Mouse (Mus musculus) heart, embryonic 16.5 days (tissue): ENCODE data around the gene Anapc2. TPM values are rescaled to one million over a fixed set of nuclear protein-coding genes. Genes with fewer than 3 reads are reported as not detected.
"Not testable (repeated sequence)": the region's sequence is repeated elsewhere in the genome, so short reads cannot be mapped to it uniquely, and the experiment has no call there.

Experiments used
- ATAC-seq: fragments of 200-750 bp; cut with Nextera tagmentation; replicated peaks from 2 replicates; pipeline ENCODE4 v1.8.0; 2017; ENCODE audit warnings: moderate number of reproducible peaks; ENCODE audit not compliant: insufficient read depth, low FRiP score; ENCODE audit errors: extremely low read depth
- H3K27ac ChIP-seq: fragments of 300-500 bp; sonication (generic); 2 replicates; pipeline ENCODE4 v1.5.1; 2014; ENCODE audit warnings: mild to moderate bottlenecking, low read length, control low read depth, moderate library complexity
- H3K27me3 ChIP-seq: fragments of 300-500 bp; sonication (generic); 2 replicates; pipeline ENCODE4 v1.6.1; 2014; ENCODE audit warnings: low read length, mixed read lengths; ENCODE audit not compliant: control insufficient read depth, insufficient read depth
- H3K36me3 ChIP-seq: fragments of 300-500 bp; sonication (generic); 2 replicates; pipeline ENCODE4 v1.6.1; 2014; ENCODE audit not compliant: control insufficient read depth, insufficient read depth
- H3K4me1 ChIP-seq: fragments of 300-500 bp; sonication (generic); 2 replicates; pipeline ENCODE4 v1.6.1; 2014; ENCODE audit warnings: low read length, mixed read lengths; ENCODE audit not compliant: control insufficient read depth, insufficient read depth
- H3K4me2 ChIP-seq: fragments of 300-500 bp; sonication (generic); 2 replicates; pipeline ENCODE4 v1.6.1; 2014; ENCODE audit warnings: low read depth, mild to moderate bottlenecking, control low read depth, low read length
- H3K4me3 ChIP-seq: fragments of 300-500 bp; sonication (generic); 2 replicates; pipeline ENCODE4 v1.5.1; 2014; ENCODE audit warnings: mild to moderate bottlenecking, control low read depth, low read length
- H3K9ac ChIP-seq: fragments of 300-500 bp; sonication (generic); 2 replicates; pipeline ENCODE4 v1.6.1; 2014; ENCODE audit warnings: low read length, control low read depth
- H3K9me3 ChIP-seq: fragments of 300-500 bp; sonication (generic); replicated peaks from 2 replicates; pipeline ENCODE4 v1.6.1; 2016; ENCODE audit warnings: low read length; ENCODE audit not compliant: control insufficient read depth
- WGBS: fragments of 180-500 bp; shearing (Covaris S2); extraction: QIAGEN DNeasy Blood & Tissue Kit; methylation state at CpG from one replicate; pipeline ENCODE4 v1.1.7; 2014; 5-methylcytosine and 5-hydroxymethylcytosine counted together
- polyA plus RNA-seq: library from polyadenylated mRNA; unstranded; fragments of >200 nt; fragmentation: Nextera tagmentation; extraction: Ambion mirVana; gene quantifications from 2 replicates; pipeline ENCODE4 v1.2.1, GENCODE M21; 2015

Anapc2 gene
- polyA plus RNA-seq, 1 experiment from 2014 or later, result 80.5 TPM

DNA sequence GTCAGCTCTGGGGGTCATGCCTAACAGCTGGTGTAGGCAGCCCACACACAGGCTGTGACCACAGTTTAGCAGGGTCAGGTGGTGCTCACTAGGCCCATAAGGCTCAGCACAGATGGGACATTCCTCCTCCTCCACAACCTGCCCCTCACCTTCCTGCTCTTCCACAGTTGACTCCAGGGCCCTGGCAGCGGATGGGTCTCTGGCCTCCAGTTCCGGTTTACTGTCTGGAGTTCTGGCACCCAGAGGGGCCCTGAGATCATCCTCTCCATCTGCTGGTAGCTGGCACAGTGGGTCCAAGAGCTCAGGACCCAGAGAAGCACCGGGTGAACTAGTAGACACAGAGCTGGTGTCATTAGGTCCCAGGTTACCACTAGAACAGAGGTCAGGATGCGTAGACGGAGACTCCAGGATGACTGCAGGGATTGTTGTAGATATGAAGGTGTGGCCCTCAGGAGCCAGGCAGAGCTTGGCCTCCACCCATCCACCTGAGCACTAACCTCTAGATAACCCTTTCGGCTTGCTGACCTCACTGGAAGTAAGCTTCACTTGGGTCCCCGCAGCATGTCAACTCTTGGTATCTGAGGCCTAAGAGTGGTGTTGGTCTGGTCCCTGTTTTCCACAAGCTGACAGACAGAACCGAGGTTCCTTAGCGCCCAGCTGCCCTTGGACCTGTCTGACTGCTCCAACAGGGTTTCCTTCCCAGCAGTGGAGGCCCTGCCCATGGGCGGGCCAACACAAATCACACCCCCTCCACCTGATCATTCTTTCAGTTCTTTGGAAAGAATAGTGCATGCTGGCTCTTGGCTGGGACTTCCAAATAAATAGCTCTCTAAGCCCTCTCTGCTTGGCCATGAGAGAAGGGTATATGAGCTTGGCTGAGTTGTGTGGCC lies 25.9 kb upstream of the Anapc2 start, which contains the start of gene AL732309.1:
Gene AL732309.1, minus strand, starts transcription at position 681 of the 890 bp plus-strand sequence.
- H3K4me1 ChIP-seq, result peaks cover 7% of the 10 kb centered on the region
- peaks cover 12% of the 10 kb centered on the region; the same call in 1 of the 2 replicates for H3K27me3 ChIP-seq
- peaks cover 15% of the 10 kb centered on the region for H3K36me3 ChIP-seq
- H3K27ac ChIP-seq, result no peak within 1 kb of the TSS
- H3K9ac ChIP-seq, result no peak within 1 kb of the TSS
- H3K4me3 ChIP-seq, result no peak within 1 kb of the TSS
- no peak for ATAC-seq
- WGBS, result 86% methylated on average over 10 of the region's 10 CpGs
- no peak within 1 kb of the TSS for H3K4me2 ChIP-seq
- H3K9me3 ChIP-seq, result no peaks in the 10 kb centered on the region

DNA sequence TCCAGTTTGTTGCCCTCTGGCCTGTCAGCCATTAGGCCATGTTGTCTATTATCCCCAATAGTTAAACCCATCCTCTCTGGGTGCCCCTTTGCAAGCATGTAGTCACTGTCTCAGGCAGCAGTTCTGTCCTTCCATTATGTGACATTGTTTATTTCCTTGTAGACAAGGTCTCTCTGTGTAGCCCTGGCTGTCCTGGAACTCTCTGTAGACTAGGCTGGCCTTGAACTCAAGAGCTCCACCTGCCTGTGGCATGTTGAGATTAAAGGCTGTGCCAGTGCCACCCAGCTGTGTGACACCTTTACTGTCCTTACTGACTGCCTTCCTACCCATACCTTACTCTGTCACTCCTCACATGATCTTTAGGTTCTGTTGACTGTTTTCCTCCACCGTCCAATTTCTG lies 19.9 kb upstream of the Anapc2 start:
- 88% methylated on average over 1 of the region's 1 CpGs for WGBS
- no peak for ATAC-seq
- Histone ChIP-seq H3K4me3 (no peak overlapping the region), H3K9me3 (no peaks in the 10 kb centered on the region), H3K36me3 (peaks cover 14% of the 10 kb centered on the region), H3K27me3 (no peaks in the 10 kb centered on the region), H3K9ac (no peak overlapping the region), H3K27ac (no peak overlapping the region), H3K4me1 (peaks cover 13% of the 10 kb centered on the region), H3K4me2 (no peak overlapping the region)

DNA sequence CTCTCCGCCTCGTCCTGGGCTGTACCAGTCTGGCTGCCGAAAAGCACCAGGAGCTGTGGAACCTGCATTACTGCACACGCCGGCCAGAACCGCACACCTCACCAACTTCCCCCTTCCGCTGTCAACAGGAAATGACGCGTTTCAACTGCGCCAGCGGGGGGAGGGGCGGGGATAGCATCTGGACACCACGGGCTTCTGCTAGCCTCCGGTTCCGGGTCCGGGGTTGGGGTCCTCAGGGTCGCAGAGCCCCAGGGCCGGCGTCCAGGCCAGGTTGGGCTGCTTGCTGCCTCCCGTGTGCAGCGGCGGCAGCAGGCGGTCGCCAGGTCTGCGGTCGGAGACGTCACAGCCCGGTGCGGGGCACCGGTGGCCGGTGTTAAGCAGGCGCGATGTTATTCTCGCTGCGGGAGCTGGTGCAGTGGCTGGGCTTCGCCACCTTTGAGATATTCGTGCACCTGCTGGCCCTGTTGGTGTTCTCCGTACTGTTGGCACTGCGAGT lies 16.9 kb upstream of the Anapc2 start, which contains the start of gene Tmem203:
Gene Tmem203, plus strand, starts transcription at position 156 of the 496 bp plus-strand sequence.
- peak within 1 kb of the TSS; percentile 68 for H3K27ac ChIP-seq
- peaks cover 13% of the 10 kb centered on the region for H3K4me1 ChIP-seq
- peak; percentile 80 for ATAC-seq
- H3K27me3 ChIP-seq, result no peaks in the 10 kb centered on the region
- H3K9me3 ChIP-seq, result no peaks in the 10 kb centered on the region
- H3K4me2 ChIP-seq, result peak within 1 kb of the TSS; percentile 97
- peak within 1 kb of the TSS; percentile 87 for H3K9ac ChIP-seq
- H3K4me3 ChIP-seq, result peak within 1 kb of the TSS; percentile 100
- WGBS, result under 1% methylated on average over 39 of the region's 39 CpGs
- peaks cover 6% of the 10 kb centered on the region; the same call in 1 of the 2 replicates for H3K36me3 ChIP-seq

GRCm38 (mm10) chr2:25256443-25257109 lies 15.7 kb upstream of the Anapc2 start:
- 53% methylated on average over 11 of the region's 12 CpGs for WGBS
- not testable (repeated sequence) for H3K27me3 ChIP-seq, ATAC-seq, H3K36me3 ChIP-seq, H3K27ac ChIP-seq, H3K9me3 ChIP-seq
- Histone ChIP-seq H3K4me1 (peaks cover 13% of the 10 kb centered on the region), H3K4me3 (peak overlapping the region; percentile 100), H3K4me2 (peak overlapping the region; percentile 97), H3K9ac (peak overlapping the region; percentile 87)

DNA sequence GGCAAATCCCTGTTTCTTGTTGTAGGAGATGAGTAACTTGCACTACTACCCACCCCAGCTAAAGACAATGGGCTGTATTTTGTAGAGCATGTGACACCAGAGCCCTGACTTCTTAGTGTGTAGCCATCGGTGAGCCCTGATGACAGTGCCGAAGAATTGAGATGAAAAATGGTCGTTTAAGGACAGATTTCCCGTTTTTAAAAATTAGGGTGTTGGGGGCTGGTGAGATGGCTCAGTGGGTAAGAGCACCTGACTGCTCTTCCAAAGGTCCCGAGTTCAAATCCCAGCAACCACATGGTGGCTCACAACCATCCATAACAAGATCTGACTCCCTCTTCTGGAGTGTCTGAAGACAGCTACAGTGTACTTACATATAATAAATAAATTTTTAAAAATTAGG lies 15.0 kb upstream of the Anapc2 start:
- not testable (repeated sequence) for H3K4me2 ChIP-seq, H3K27me3 ChIP-seq, H3K9me3 ChIP-seq, H3K4me3 ChIP-seq, ATAC-seq, H3K27ac ChIP-seq, H3K36me3 ChIP-seq, H3K9ac ChIP-seq
- H3K4me1 ChIP-seq, result peaks cover 13% of the 10 kb centered on the region
- 81% methylated on average over 5 of the region's 5 CpGs for WGBS

GRCm38 (mm10) chr2:25258887-25259286 lies 13.4 kb upstream of the Anapc2 start:
- Histone ChIP-seq H3K27ac (no peak overlapping the region), H3K9me3 (no peaks in the 10 kb centered on the region), H3K4me3 (no peak overlapping the region), H3K36me3 (no peaks in the 10 kb centered on the region), H3K4me1 (peaks cover 19% of the 10 kb centered on the region), H3K9ac (no peak overlapping the region), H3K4me2 (no peak overlapping the region), H3K27me3 (peaks cover 5% of the 10 kb centered on the region)
- 64% methylated on average over 2 of the region's 2 CpGs for WGBS
- ATAC-seq, result no peak

DNA sequence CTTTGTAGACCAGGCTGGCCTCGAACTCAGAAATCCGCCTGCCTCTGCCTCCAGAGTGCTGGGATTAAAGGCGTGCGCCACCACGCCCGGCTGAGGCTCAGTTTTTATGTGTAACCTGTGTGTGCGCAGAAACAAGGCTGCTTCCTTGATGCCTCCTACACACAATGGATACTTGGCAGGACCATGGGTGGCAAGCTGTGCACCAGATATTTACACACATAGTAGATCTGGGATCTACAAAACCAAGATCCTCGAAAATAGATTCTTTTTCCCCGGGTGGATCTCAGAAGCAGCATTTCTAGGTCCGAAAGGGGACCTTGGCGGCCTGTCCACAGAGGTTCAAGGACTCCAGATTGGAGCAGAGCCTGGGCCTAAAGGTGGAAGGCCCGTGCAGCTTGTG lies 10.4 kb upstream of the Anapc2 start:
- Histone ChIP-seq H3K9ac (peak overlapping the region; percentile 56), H3K27me3 (peaks cover 8% of the 10 kb centered on the region), H3K27ac (peak overlapping the region; percentile 26; the same call in 1 of the 2 replicates), H3K36me3 (no peaks in the 10 kb centered on the region), H3K9me3 (no peaks in the 10 kb centered on the region), H3K4me3 (peak overlapping the region; percentile 86), H3K4me1 (peaks cover 26% of the 10 kb centered on the region), H3K4me2 (peak overlapping the region; percentile 94)
- 46% methylated on average over 12 of the region's 12 CpGs for WGBS
- no peak for ATAC-seq

DNA sequence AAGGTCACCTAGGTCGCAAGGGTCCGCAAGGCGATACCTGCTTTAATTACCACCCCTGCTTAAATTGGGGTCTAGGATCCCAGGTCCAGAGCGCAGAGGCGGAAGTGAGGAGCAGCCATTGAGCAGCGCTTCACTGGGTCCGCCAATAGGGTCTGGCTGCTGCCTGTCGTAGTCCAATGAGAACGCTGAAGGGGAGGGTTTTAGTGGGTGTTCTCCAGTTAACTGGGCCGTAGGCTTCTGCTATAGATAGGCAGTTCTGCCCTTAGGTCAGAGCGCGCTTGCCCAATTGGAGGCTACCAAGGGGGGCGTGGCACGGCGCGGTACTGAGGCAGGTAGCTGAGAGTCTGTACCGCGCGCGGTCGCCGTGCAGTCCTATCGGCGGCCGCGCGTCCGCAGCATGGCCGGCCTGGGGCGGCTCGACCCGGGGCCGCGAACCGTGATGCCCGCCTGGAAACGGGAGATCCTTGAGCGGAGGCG lies 9.9 kb upstream of the Anapc2 start, which contains the start of gene Tprn:
Gene Tprn, plus strand, starts transcription at position 328 of the 477 bp plus-strand sequence.
- H3K27me3 ChIP-seq, result peaks cover 8% of the 10 kb centered on the region
- ATAC-seq, result peak; percentile 99
- peak within 1 kb of the TSS; percentile 78 for H3K9ac ChIP-seq
- H3K36me3 ChIP-seq, result no peaks in the 10 kb centered on the region
- peak within 1 kb of the TSS; percentile 86 for H3K4me3 ChIP-seq
- H3K4me2 ChIP-seq, result peak within 1 kb of the TSS; percentile 94
- peak within 1 kb of the TSS; percentile 26; the same call in 1 of the 2 replicates for H3K27ac ChIP-seq
- under 1% methylated on average over 39 of the region's 39 CpGs for WGBS
- peaks cover 30% of the 10 kb centered on the region for H3K4me1 ChIP-seq
- no peaks in the 10 kb centered on the region for H3K9me3 ChIP-seq
